Mouse (Mus musculus): ENCODE results near the gene Zfp385b.

- no peak for TF ChIP-seq POLR2A (IDR thresholded peaks at IDR 0.05; ENCODE audit: control insufficient read depth, low read depth, low read length)
- no peak for TF ChIP-seq CTCF (IDR thresholded peaks at IDR 0.05; ENCODE audit: control insufficient read depth, insufficient read depth, insufficient replicate concordance, low read depth, low read length)
Observed at GRCm38 (mm10) chr2:77454341-77454937, 365.0 kb downstream of the Zfp385b start.
